Mouse (Mus musculus) 416B (cell line): ENCODE data around the gene Copz1.
A peak's percentile ranks its signal among the peaks of the same experiment; 100 is the strongest.

Experiments used
- DNase-seq: peaks from one replicate; pipeline ENCODE4 v3.0.0; 2011; ENCODE audit warnings: low read depth

Copz1 gene

GRCm38 (mm10) chr15:103339961-103340337, 67.4 kb downstream of the Copz1 start, which contains the start of gene Zfp385a:
Zfp385a (minus strand) TSS chr15:103340093.
- peak; percentile 58 for DNase-seq

- no peak for DNase-seq
Measured at GRCm38 (mm10) chr15:103340786-103341185, 68.3 kb downstream of the Copz1 start.

- DNase-seq = no peak
Measured at GRCm38 (mm10) chr15:103341547-103341946, 69.0 kb downstream of the Copz1 start.

- DNase-seq = peak; percentile 91
Measured at GRCm38 (mm10) chr15:103342415-103342814, 69.9 kb downstream of the Copz1 start.

- no peak for DNase-seq
Measured at GRCm38 (mm10) chr15:103343008-103343407, 70.5 kb downstream of the Copz1 start.

GRCm38 (mm10) chr15:103343556-103343955, 71.0 kb downstream of the Copz1 start:
- DNase-seq = no peak

- no peak for DNase-seq
Measured at GRCm38 (mm10) chr15:103345789-103346188, 73.3 kb downstream of the Copz1 start.

- DNase-seq = peak; percentile 91
Measured at GRCm38 (mm10) chr15:103347275-103347684, 74.8 kb downstream of the Copz1 start.
